Mouse (Mus musculus): Measurements from ENCODE around the gene Rnf213.
"Not testable (repeated sequence)": the region's sequence is repeated elsewhere in the genome, so short reads cannot be mapped to it uniquely, and the experiment has no call there.

The Rnf213 gene

DNA sequence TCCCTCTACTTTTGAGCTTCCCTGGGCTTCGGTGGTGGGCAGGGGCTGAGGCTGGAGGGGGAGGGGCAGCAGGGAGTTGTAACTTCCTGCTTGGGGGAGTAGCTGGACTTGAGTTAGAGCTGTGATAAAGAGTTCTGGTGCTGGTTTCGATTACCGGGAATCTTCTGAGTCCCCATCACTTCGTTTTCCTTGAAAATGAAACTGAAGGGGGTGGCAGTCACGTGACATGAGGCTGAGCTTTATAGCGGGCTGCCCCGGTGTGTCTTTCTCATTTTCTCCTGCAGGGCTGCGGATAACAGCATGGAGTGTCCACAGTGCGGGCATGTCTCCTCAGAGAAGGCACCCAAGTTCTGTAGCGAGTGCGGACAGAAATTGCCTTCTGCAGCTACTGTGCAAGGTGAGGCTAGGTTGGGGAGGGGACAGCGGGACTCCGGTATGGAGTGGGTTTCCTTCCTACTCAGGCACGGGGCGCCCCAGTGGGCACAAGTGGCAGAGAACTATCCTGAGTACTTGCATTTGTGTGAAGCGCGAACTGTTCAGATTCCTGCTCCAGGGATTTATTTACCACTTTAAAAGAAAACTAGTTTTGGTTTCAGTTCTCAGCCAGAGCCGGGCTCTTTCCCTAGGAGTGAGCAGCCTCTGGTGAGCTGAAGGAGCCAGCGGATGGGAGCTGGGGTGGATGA lies at the start of gene Rnf213:
Gene Rnf213 (plus strand): TSS at position 301 of the 683 bp plus-strand sequence.
- DNase-seq: peak; percentile 28 to 30

DNA sequence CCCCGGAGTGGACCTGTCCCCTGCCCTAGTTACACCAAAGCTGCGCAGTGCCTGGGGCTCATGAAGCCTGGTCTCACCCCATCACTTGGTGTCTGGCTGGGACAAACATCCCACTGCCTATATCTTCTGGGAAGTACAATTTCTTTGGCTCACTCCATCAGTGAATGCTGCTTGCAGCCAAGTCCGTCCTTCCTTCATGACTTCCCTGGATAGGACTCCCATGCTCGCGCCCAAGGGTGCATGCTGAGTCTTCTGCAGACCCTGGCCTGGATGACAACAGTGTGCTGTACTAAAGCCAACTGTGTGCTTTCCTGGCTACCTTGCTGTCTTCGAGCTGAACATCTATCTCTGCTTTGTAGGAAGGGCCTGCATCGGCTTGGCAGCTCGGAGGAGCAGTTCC lies 48.7 kb upstream of the Rnf213 start:
- no peak for DNase-seq

- no peak for DNase-seq
Measured at GRCm38 (mm10) chr11:119344865-119345264, 48.0 kb upstream of the Rnf213 start.

DNA sequence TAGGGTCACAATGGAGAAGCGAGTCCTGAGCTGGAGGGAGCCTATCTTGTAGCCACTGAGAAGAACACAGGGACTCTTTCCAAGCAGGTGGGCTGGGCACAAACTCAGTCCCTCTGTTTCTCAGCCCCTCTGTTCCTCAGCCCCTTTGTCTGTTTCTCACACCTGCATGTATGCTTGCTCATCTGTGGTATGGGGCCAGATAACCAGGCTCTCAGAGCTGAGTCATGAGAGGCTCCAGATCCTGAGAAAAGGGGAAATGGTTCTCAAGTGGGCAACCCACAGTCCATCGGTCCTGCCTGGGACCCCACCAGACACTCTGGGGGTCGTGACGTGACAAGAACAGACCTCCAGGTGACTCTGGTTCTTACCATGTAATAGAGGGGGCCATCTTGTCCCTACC lies 45.8 kb upstream of the Rnf213 start:
- DNase-seq: no peak

DNA sequence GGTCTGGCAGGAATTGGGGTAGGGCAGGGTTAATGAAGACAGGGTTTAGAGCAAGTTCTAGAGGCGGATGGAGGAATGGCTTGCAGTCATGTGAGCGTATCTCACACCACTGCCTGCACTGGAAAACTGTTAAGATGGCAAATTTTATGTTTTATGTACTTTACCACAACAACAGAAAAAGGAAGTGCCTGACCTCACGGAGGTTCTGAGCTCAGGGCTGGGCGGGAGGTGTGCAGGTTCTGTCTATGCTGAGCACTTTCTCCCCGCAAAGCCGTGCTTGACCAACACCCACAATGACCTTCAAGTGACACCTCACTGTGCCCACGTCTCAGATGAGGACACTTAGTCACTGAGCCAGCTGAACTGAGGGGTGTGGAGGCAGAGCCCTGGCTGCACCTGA lies 40.8 kb upstream of the Rnf213 start:
- DNase-seq: no peak

DNA sequence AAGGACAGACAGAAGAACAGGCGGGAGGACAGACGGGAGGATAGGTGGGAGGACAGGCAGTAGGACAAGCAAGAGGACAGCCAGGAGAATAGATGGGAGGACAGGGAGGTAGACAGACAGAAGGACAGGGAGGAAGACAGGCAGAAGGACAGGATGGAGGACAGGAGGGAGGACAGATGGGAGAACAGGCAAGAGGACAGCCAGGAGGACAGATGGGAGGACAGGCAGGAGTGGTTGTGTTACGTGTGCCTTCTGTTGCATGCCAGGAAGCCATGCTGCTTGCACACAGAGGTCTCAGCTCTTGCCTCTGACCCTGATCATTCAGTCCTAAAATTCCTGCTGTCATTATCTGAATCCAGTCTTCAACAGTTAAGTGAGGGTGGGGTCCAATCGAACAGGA lies 39.0 kb upstream of the Rnf213 start:
- peak in 1 of 2 experiments; percentile 29 for DNase-seq

- DNase-seq: peak in 1 of 2 experiments; percentile 25
Measured at GRCm38 (mm10) chr11:119354798-119355442, 38.0 kb upstream of the Rnf213 start.

DNA sequence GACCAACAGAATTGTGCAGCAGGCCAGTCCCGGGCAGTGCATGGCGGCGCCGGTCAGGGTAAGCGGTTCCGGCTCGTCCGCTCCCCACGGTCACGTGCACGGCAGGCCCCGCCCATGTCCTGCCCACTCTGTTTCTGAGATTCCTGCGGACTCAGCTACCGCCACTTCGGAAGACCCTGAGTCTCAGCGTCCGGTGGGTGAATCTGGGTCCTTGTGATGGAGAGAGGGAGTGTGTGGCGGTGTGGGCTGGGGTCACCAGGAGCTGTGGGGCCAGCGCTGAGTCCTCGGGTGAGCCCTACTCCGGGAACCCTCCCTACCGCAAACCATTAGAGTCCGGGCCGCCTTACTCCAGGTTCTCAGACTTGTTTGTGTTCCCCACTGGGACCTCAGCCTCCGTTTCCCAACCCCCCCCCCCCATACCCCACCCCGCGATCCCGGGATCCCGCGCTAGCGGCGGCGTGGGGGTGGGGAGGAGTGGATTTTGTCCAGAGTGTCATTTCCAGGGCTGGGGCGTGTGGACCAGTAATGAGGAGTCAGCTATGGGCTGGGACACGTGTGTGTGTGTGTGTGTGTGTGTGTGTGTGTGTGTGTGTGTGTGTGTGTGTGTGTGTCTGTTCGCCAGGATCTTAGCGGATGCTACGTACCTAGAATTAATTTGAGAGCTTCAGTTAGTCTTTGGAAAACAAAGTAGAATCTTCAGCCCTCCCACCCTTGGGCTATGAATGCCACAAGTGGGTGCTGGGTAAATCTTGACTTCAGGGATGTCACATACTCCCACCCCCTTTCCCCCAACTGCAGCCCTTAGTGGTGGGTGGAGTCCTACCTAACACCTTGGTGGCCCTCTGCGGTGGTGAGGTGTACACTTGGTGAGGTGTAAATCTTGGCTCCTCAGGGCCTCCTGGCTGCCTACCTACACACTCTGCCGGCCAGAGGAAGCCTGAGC lies 37.2 kb upstream of the Rnf213 start, which contains the start of the genes Sgsh and Slc26a11:
Gene Sgsh (minus strand): TSS at position 94 of the 943 bp plus-strand sequence.
Gene Slc26a11 (plus strand): TSS at position 115 of the 943 bp plus-strand sequence.
- peak; percentile 85 for DNase-seq

GRCm38 (mm10) chr11:119359089-119359488 lies 33.8 kb upstream of the Rnf213 start:
- no peak for DNase-seq

DNA sequence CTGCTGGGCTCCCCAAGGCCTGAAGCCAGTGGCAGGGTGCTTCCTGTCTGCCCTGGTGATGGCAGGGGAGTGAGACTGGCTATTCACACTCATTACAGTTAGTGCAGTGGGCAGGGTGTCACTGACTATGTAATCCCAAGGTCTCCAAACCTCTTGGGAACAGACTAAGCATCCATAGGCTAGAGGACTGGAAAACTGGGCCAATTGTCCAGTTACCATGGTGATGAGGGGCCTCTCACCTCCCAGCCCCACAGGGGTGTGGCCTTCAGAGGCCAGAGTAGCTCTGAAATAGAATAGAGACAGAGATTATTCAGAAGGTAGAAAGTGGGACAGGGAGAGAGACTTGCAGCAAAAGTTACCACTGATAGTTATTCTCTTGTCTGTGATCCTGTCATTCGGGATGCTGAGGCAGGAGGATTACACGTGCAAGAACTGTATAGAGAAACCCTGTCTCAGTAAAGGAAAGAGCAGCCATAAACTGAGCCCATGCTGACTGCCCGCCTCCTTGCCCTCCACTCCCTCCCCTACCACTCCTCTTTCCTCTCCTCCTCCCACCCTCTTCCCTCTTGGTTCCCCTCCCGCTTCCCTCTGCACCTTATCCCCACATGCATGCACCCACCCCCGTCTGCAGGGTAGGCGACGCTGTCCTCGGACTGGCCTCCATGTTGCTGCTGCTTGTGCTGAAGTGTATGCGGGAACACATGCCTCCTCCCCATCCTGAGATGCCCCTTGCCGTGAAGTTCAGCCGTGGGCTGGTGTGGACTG lies 29.9 kb upstream of the Rnf213 start:
- no peak for DNase-seq

DNA sequence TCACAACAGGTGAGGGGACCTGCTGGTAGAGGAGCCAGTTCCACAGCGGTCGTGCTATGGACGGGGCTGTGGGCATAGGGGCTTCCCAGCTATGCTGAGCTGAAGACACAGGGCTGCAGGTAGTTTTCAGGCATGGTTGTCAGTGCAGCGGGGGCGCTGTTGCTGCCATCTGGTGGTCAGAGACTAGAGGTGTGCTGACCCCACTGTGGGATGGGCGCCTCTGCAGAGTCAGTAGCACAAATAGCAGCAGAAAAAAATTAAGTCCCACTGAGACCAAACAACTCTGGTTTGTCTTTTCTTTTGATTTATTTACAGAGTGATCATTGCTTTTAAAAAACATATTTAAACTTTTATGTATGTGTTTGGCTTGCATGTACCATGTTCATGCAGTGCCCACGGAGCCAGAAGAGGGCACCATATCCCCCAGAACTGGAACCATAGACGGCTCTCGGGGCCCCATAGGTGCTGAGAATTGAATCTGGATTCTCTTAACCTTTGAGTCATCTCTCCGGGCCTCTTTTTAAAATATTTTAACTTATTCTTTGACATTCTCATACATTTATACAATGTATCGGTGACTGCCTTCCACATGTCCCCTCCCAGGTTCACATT lies 29.3 kb upstream of the Rnf213 start:
- DNase-seq: peak; percentile 85 to 87

- no peak for DNase-seq
Measured at GRCm38 (mm10) chr11:119375425-119375824, 17.5 kb upstream of the Rnf213 start.

DNA sequence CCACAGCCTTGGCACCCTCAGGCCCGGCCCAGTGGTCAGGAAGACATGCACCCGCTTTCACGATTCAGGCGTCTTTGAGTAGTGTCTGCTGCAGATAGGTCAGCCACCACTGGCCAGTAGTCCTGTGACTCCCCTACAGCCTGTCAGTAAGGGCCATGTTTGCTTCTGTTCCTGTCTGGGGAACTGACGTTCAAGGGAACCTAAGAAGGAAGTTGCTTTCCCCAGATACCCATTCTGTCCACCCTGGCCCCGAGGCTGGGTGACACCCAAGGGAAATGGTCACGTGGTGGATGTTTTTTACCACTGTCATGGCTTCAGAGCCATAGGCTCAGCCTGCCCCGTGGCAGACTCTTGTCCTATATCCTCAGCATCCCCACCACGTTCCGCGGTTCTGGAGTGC lies 15.6 kb upstream of the Rnf213 start:
- DNase-seq: no peak

- DNase-seq: no peak
Measured at GRCm38 (mm10) chr11:119378551-119378950, 14.3 kb upstream of the Rnf213 start.

- DNase-seq: no peak
Measured at GRCm38 (mm10) chr11:119381631-119382337, 11.1 kb upstream of the Rnf213 start.

- no peak for DNase-seq
Measured at GRCm38 (mm10) chr11:119382338-119382850, 10.5 kb upstream of the Rnf213 start.

DNA sequence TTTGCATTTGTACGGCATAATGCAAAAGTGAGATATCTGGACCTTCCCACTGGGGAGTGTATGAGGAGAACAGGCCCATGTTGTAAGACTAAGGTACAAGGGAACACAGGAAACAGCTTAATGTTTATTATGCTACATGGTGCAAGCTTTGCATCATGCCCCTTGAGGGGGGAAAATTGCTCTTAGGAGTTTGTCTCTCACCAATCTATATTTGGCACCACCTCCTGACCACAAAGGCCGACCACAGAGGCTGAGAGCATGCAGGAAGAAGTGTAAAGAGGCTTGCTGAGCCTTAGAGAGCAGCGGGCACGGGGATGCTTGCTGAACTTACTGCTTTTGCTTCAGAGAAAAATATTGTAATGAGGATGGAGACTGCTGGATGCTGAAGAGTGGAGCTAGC lies 8.0 kb upstream of the Rnf213 start:
- no peak for DNase-seq

DNA sequence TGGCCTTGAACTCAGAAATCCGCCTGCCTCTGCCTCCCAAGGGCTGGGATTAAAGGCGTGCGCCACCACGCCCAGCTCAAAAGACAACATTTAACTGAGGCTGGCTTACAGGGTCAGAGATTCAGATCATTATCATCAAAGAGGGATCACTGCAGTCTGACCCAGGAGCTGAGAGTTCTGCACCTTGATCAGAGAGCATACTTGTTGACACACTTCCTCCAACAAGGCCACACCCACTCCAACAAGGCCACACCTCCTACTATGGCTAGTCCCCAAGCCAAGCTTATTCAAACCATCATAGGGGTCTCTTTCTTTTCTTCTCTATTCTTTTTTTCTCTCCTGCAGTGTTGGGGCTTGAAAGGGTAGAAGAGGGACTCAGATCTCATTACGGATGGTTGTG lies 6.6 kb upstream of the Rnf213 start:
- DNase-seq: no peak

DNA sequence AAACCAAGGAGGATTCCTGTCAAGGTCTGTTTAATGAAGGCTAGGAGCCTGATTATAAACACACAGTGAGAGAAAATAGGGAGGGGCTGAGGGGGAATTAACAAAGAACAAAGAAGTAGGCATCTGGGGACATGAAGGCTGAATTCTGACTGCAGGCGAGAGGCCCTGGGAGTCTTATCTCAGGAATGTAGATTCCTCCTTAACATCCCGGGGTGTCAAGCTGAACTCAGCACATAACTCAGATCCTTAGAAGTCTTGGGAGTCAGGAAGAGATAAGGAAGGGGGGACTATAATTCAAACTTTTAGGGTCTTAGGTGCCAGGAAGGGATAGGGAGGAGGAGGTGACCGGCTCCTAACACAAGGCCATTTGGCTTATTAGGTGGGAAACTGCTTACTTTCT lies 5.6 kb upstream of the Rnf213 start:
- not testable (repeated sequence) for DNase-seq

DNA sequence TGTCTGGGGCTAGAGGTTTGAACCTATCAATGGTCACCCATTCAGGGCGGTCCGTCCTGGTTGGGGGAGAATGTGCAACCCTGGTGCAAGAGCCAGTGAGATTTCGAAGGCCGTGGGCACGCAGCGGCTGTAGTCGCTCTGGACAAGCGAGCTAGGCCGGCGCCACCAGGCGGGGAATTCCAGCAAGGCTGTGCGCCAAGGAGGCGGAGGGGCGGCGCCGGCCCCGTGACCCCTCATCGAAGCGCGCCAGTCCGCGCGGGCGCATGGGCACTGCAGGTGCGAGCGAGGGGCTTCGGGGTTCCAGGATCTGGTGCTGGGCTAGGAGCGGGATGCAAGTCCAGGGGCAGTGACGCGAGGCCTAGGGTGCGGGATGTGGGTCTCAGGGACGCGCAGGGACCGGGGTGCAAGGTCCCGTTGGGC lies 3.0 kb upstream of the Rnf213 start:
- DNase-seq: peak; percentile 76 to 82
